Mouse (Mus musculus) bone marrow, adult 2 months (tissue): Measurements from ENCODE around the gene Adad2. TPM values are rescaled to one million over a fixed set of nuclear protein-coding genes. Genes with fewer than 3 reads are reported as not detected.
A peak's percentile ranks its signal among the peaks of the same experiment; 100 is the strongest.

Source experiments
- H3K27ac ChIP-seq: fragments of 200-500 bp; 2 replicates; pipeline ENCODE4 v1.5.1; 2012; ENCODE audit warnings: low read depth, mild to moderate bottlenecking, control low read depth, inconsistent platforms, low read length; ENCODE audit not compliant: control insufficient read depth, poor library complexity, insufficient read depth
- H3K4me1 ChIP-seq: fragments of 200-500 bp; 2 replicates; pipeline ENCODE4 v1.6.1; 2011; ENCODE audit warnings: low read length; ENCODE audit not compliant: control insufficient read depth, insufficient read depth
- H3K4me3 ChIP-seq: fragments of 200-500 bp; replicated peaks from 2 replicates; pipeline ENCODE3; 2011; ENCODE audit warnings: mild to moderate bottlenecking, low read depth, low read length, control low read depth; ENCODE audit not compliant: control insufficient read depth
- CTCF ChIP-seq: fragments of 200-500 bp; IDR thresholded peaks from 2 replicates; pipeline ENCODE4 v1.5.1; 2011; ENCODE audit warnings: low read length, control low read depth; ENCODE audit not compliant: control insufficient read depth, insufficient read depth
- POLR2A ChIP-seq: fragments of 200-500 bp; IDR thresholded peaks from 2 replicates; pipeline ENCODE4 v1.6.1; 2011; ENCODE audit warnings: low read depth, mild to moderate bottlenecking, control low read depth, low read length, borderline replicate concordance; ENCODE audit not compliant: control insufficient read depth
- WGBS: fragments of 180-500 bp; shearing (Covaris S2); methylation state at CpG from one replicate; pipeline ENCODE4 v1.1.7; 2018; 5-methylcytosine and 5-hydroxymethylcytosine counted together
- polyA plus RNA-seq: library from polyadenylated mRNA; stranded (reverse); fragments of >200 nt; gene quantifications from 2 replicates; pipeline ENCODE4 v1.2.4, GENCODE M21; 2011; ENCODE audit warnings: low replicate concordance; ENCODE audit not compliant: missing spikeins, insufficient read depth, insufficient read length

The Adad2 gene
- polyA plus RNA-seq, 1 experiment, result not detected

DNA sequence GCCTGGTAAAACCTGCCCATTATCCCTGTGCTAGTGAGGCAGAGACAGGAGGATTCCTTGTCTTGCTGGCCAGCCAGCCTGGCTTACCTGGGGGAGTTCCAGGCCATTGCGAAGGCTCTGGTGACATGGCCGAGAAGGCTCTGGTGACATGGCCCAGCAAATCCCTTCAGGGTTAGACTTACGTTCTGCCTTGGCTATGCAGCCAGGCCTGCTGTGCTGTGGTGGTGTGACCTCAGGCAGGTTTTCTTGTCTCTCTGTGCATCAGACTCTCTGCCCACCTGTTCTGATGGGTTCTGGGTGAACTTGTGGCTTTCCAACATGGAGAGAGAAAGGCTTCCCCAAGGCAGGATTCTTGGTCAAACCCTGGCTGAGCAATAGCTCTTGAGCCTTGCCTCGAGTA, 24.8 kb downstream of the Adad2 start:
- no peak overlapping the region for H3K4me3 ChIP-seq
- no peak overlapping the region for H3K27ac ChIP-seq
- 63% methylated on average over 4 of the region's 4 CpGs for WGBS
- no peak for TF ChIP-seq CTCF
- no peak for TF ChIP-seq POLR2A
- H3K4me1 ChIP-seq, result no peaks in the 10 kb centered on the region

DNA sequence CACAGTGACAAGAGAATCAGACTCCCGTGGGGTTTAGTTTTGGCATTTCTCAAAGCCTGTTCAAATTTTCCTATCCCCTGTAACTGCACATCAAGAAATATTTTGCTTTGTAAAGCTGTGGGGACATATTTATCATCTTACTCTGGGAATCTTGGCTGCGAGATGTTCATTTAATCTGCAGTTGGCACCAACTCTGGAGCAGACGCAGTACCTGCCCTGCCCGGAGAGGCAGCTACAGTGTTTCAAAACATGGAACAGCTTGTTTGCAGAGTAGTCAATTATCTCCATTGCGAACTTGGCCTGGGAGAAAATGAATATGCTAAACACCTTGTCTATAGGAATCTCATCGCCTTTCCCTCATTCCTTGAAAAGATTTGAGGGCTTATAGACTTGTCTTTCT, 25.7 kb downstream of the Adad2 start:
- no peaks in the 10 kb centered on the region for H3K4me1 ChIP-seq
- H3K27ac ChIP-seq, result no peak overlapping the region
- H3K4me3 ChIP-seq, result no peak overlapping the region
- 80% methylated on average over 6 of the region's 6 CpGs for WGBS
- TF ChIP-seq CTCF (no peak), POLR2A (no peak)

DNA sequence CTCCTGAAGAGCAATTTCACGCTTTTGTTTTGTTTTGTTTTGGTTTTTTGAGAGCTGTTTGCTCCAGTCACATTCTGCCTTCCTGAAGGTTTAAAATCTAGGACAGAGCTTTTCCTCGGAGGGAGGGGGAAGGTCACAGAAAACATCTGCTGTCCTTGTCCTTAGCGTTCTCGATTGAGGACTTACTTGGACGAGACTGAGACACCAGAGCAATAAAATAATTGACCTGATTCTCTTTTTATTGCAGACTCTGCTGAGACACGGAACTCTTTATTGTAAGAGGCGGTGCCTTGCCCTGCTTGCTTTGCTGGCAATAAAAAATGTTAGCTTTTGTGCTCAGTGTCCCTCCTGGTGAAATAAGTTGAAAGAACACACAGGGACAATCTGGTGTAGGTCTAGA, 27.3 kb downstream of the Adad2 start:
- WGBS, result 61% methylated on average over 7 of the region's 7 CpGs
- TF ChIP-seq POLR2A, result no peak
- no peak for TF ChIP-seq CTCF
- H3K27ac ChIP-seq, result no peak overlapping the region
- H3K4me1 ChIP-seq, result no peaks in the 10 kb centered on the region
- no peak overlapping the region for H3K4me3 ChIP-seq

GRCm38 (mm10) chr8:119641058-119641457, 28.5 kb downstream of the Adad2 start:
- H3K27ac ChIP-seq, result no peak overlapping the region
- H3K4me1 ChIP-seq, result no peaks in the 10 kb centered on the region
- H3K4me3 ChIP-seq, result no peak overlapping the region
- TF ChIP-seq CTCF (no peak), POLR2A (no peak)
- WGBS, result 77% methylated on average over 5 of the region's 5 CpGs

GRCm38 (mm10) chr8:119642960-119643359, 30.4 kb downstream of the Adad2 start:
- WGBS, result 81% methylated on average over 1 of the region's 1 CpGs
- no peak for TF ChIP-seq POLR2A
- TF ChIP-seq CTCF, result no peak
- H3K27ac ChIP-seq, result no peak overlapping the region

GRCm38 (mm10) chr8:119644429-119644960, 31.9 kb downstream of the Adad2 start:
- no peaks in the 10 kb centered on the region for H3K4me1 ChIP-seq
- WGBS, result 90% methylated on average over 17 of the region's 17 CpGs
- TF ChIP-seq POLR2A, result no peak
- no peak for TF ChIP-seq CTCF
- no peak overlapping the region for H3K4me3 ChIP-seq
- H3K27ac ChIP-seq, result no peak overlapping the region

More at GRCm38 (mm10) chr8:119642960-119643359, 30.4 kb downstream of the Adad2 start:
- Histone ChIP-seq H3K4me1 (no peaks in the 10 kb centered on the region), H3K4me3 (no peak overlapping the region)

- H3K4me3 ChIP-seq, result no peak overlapping the region
- H3K4me1 ChIP-seq, result no peaks in the 10 kb centered on the region
- TF ChIP-seq POLR2A (no peak), CTCF (no peak)
- H3K27ac ChIP-seq, result no peak overlapping the region
- WGBS, result 77% methylated on average over 18 of the region's 18 CpGs
These were observed 32.5 kb downstream of the Adad2 start for GRCm38 (mm10) chr8:119644981-119645597.

DNA sequence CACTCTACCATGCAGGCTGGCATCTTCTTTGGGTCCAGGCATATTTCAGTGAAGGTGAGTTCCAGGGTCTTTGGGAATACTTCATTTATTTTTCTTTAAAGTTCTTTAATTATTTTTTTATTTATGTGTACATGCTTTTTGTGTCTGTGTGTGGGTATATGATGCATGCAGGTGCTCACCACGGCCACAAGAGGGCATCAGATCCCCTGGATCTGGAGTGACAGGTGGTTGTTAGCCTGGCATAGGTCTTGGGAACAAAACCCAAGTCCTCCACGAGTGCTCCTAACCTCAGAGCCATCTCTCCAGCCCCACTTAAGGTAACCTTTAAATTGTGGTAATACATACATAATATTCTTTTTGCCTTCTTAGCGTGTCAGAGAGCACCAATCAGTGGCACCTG, 33.6 kb downstream of the Adad2 start:
- Histone ChIP-seq H3K27ac (no peak overlapping the region), H3K4me1 (no peaks in the 10 kb centered on the region), H3K4me3 (no peak overlapping the region)
- peak; percentile 33; the same call in 1 of the 2 replicates for TF ChIP-seq CTCF
- no peak for TF ChIP-seq POLR2A
- 56% methylated on average over 3 of the region's 3 CpGs for WGBS

GRCm38 (mm10) chr8:119646846-119647245, 34.3 kb downstream of the Adad2 start:
- TF ChIP-seq POLR2A, result no peak
- no peak for TF ChIP-seq CTCF
- Histone ChIP-seq H3K27ac (no peak overlapping the region), H3K4me3 (no peak overlapping the region), H3K4me1 (no peaks in the 10 kb centered on the region)
- WGBS, result 72% methylated on average over 7 of the region's 7 CpGs
